Mouse (Mus musculus): Measurements from ENCODE around the gene Tubg1.
"Not testable (repeated sequence)": the region's sequence is repeated elsewhere in the genome, so short reads cannot be mapped to it uniquely, and the experiment has no call there.

Gene Tubg1

DNA sequence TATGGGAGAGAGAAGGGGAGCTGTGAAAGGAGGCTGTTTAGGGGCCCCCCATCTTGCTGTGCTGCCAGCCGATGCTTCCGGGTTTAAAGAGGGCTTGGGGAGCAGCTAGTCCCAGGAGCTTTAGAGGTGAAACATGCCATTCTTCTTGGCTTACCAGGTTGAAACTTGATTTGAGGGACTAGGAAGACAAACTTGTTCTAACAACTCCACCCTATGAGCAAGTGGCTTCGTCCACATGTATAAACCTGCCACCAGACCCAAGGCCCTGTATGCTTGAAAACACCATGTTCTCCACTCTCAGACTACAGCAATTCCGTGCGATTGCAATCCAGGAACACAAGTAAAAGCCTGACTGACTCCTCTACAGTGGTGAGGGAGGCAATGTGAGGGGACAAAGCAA, 16.7 kb upstream of the Tubg1 start:
- no peak for DNase-seq (ENCODE audit: low spot score)

DNA sequence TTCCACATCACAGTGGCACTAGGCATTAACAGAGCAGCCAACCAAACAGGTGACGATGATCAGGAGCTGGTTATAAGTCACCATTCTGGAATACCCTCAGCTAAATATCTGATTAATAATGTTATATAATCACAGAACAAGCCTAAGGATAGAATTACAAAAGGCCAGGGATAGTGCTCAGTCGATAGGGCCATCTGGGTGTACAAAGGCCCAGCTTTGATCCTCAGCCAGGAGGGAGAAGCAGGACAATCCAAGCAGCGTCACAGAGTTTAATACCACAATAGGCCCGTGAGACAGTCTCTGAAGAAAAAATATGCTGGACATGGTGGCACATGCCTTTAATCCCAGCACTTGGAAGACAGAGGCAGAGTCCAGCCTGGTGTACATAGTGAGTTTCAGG, 10.4 kb upstream of the Tubg1 start:
- no peak for DNase-seq (ENCODE audit: low spot score)

DNA sequence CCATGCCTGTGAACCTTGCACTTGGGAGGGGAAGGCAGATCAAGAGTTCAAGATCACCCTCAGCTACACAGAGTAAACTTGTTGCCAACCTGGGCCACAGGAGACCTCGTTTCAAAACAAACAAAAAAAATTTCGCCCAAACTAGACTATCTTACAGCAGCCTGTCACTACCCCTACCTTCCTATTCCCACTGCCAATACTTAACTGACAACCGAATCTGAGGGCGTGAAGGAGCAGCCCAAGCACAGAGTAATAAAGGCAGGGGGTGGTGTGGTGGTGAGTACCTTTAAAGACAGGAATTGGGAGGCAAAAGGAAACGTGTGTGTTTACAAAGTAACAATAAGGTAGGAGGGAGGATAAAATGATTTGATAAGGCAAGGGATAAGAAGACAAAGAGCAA, 9.0 kb upstream of the Tubg1 start:
- no peak for DNase-seq (ENCODE audit: low spot score)

DNA sequence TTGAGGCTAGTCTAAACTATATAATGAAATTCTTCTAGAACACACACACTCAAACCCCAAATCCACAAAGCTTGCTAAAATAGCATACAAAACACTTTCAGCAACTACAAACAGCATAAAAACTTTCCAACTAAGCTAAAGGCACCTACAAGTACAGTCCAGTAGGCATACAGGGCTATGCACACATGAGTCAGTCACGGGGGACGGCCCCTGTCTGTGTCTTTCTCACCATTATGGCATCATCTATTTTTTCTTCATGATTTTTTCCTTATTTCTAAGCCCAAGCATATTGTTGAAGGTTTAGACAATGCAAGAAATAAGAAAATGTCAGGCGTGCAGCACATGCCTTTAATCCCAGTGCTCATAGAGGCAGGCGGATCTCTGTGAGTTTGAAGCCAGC, 8.6 kb upstream of the Tubg1 start:
- no peak for DNase-seq (ENCODE audit: low spot score)

DNA sequence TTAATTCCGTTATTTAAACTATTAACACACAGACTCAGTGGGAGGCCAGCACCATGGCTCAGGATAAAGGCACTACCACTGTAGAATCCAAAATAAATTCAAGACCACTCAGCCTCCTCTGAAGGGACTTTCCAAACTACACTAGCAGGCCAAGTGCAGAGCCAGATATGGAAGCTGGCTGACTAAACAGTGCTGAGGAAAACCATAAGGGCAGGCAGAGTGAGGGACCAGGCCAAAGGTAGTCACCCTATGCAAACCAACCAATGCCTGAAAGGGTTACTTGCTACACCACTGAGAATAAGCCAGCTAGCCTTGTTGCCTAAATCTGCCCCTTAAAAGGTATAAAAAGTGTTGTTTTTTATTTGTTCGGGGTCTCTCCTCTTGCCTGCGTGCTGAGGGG, 7.6 kb upstream of the Tubg1 start:
- no peak for DNase-seq (ENCODE audit: low spot score)

DNA sequence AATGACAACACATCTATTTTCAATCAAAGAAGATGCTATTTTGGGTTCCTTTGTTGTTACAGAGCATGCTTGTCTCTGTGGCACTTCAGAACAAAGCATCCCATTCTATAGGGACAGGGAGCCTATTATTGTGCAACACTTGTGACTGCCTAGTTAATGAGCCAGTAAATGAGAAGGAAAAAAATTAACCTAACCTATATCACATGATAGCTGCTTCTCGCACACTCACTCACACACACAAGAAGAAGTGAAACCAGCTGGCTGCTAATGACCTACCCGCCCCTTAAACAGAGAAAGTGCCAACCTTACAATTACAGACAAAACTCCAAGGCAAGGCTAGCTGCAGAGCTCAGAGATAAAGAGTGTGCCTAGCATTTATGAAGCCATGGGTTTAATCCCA, 4.2 kb upstream of the Tubg1 start:
- DNase-seq (ENCODE audit: low spot score): no peak

DNA sequence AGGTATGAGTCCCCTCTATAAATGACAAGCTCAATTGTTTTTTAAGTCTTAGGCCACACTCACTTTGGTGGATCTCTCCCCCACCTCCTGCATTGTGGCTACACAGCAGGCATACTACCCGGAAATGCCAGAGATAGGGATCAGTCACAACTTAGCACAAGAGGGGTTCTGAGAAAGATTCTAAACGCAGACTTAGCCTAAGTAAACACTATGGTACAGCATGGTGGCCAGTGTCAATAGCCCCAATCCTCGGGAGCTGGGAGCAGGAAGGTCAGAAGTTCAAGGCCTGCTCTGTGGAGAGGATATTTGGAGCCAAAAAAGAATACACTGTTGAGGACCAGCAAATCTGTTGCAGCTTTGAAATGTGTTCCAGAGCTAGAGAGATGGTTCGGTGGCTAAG, 1.6 kb upstream of the Tubg1 start:
- no peak for DNase-seq (ENCODE audit: low spot score)

DNA sequence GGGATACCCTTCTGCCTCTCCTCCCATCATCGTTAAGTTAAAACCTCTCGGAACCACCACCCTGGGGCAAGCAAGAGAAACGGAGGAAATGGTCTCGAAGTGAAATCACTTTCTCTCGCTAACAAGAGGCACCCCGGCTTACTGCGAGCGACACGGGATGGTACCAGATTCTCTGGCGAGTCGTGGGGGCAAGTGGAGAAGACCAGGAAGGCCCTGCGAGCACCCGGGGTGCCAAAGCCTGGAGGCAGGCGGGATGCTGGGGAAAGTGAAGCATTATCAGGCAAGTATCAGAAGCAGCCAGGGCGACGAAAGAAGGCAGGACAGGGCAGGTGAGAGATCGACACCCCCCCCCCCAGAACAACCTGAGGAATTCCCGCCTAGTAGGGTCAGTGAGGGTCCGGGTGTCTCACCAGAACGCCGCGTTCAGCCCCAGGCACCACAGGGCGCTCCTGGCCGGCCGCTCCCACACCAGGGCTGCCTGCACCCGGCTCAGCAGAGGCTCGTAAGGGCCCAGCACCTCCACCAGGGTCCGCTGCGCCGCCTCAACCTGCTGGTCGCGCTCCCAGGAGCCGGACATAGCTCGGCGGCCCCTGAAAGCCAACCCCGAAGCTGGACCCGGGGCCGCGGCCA, 492 bp upstream of the Tubg1 start:
- no peak for DNase-seq (ENCODE audit: low spot score)

DNA sequence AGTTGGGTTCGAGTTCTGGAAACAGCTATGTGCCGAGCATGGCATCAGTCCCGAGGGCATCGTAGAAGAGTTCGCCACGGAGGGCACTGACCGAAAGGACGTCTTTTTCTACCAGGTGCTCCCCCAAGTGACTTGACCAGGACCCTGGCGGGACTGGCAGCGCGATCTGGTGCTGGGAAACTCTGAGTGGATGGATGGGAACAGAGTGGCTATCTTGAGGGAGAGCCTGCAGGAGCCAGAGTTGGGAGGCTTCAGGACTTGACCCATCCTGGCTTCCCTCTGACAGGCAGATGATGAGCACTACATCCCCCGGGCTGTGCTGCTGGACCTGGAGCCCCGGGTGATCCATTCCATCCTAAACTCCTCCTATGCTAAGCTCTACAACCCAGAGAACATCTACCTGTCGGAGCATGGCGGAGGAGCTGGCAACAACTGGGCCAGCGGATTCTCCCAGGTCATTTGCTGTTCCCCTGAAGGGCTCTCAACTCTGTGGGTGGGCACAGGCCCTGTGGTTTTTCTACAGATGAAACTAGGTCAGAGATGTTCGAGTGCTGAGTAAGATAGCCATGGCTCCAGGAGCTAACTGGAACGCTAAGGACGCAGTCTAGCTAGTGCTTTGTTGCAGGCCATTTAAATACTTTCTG, 929 bp downstream of the Tubg1 start:
- no peak for DNase-seq (ENCODE audit: low spot score)

DNA sequence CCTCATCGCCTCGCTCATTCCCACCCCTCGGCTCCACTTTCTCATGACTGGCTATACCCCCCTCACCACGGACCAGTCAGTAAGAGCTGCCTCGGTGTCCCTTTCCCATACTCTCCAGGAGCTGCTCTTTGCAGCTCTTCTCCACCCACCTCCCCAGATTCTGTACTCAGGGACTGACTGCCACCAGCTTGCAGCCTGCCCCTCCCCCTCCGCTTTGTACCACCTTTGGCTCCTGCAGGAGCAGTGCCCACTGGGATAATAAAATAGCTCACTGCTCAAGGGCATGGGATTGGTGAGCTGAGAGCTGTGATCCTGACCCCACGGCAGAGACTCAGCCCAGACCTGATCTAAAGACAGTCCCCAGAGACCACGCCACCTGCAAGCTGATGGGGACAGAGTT, 4.8 kb downstream of the Tubg1 start:
- not testable (repeated sequence) for DNase-seq (ENCODE audit: low spot score)

DNA sequence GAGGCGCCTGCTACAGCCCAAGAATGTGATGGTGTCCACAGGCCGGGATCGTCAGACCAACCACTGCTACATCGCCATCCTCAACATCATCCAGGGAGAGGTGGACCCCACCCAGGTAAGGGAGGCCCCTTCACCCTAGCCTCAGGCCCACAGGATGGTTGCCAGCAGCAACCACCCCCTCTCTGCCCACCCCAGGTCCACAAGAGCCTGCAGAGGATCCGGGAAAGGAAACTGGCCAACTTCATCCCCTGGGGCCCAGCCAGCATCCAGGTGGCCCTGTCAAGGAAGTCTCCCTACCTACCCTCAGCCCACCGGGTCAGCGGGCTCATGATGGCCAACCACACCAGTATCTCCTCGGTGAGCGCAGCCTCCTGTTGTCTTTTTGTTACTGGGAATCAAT, 5.3 kb downstream of the Tubg1 start:
- DNase-seq (ENCODE audit: low spot score): not testable (repeated sequence)

DNA sequence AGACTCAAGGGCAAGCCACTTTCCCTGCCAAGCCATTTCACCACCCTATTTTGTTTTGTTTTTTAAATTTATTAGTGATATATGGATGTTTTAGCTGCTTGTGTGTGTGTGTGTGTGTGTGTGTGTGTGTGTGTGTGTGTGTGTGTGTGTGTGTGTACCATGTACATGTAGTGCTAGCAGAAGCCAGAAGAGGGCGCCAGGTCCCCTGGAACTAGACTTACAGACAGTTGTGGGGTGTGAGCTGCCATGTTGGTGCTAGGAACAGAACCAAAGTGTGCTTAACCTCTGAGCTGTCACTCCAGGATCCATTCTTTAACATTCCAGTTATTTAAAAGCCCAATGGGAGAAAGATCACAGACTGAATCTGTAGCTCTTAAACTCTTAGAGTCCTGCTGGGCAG, 7.3 kb downstream of the Tubg1 start:
- no peak for DNase-seq (ENCODE audit: low spot score)

DNA sequence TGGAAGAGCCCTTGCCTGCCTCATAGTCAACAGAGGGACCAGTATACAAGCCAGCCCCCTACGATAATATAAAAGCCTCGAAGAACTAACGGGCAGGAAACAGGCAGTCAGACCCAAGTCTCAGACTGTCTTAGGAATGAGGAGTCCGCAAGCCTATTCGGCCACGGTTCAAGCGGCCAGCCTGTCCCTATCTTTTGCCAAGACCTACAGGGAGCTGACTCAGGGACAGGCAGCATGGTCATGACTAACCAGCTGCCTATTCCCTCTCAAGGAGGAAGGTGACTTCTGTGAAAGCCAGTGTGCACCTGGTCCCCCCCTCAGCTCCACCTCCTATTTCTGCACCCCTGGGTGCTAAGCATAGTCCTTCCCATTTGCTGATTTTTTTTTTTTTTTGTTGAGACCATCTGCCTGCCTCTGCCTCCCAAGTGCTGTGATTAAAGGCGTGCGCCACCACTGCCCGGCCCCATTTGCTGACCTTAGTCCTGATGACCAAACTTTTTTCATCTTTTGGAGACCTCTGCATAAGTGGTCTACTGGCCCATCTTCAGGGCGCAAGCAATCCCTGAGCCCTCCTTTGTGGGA, 9.3 kb downstream of the Tubg1 start:
- no peak for DNase-seq (ENCODE audit: low spot score)

DNA sequence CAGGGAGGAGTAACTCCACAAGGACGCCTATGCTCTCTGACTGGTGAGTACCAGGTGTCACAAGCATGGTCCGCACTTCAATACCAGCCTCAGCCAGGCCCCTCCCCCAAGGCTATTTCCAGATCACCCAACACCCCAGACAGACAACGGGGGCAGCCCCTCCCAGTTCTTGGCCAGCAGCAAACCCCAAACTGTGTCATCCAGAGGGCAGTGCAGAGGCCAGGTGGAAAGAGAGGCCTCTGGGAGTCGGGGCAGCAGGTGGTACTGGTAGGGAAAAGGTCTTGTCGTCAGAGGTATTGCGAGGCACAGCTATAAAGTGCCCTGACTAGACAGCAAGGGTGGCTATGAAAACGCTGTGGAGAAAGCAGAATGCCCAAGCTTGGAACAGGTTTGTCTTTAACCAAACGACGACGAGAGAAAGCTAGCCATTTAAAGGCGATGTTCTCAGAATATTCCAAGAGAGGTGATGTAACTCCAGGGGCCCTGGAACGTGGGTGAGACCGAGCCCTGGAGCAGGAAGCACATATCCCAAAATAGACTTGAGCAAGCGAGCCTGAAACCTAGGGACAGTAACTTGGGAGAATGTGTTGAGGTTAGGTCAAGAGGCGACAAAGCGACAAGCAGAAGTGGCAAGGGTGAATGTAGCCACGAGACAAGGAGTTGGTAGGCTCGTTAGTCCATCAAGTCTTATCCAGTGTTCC, 10.5 kb downstream of the Tubg1 start:
- no peak for DNase-seq (ENCODE audit: low spot score)

DNA sequence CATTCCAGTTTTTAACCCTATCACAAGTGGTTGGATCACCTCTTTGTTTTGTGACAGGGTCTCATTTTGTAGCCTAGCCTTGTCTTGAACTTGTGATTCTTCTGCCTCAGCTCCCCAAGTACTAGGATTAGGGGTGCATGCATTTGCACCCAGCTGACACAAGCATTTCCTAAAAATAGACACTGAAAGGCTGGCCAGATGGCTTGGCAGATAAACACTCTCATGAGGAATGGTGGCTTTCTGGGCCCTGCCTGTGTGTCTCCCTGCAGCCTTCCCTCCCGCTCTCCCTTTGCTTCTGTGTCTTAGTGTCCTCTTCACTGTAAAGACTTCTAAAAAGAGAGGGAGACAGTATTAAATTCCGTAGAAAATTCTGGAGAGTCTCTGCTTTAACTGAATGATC, 11.4 kb downstream of the Tubg1 start:
- DNase-seq (ENCODE audit: low spot score): no peak

DNA sequence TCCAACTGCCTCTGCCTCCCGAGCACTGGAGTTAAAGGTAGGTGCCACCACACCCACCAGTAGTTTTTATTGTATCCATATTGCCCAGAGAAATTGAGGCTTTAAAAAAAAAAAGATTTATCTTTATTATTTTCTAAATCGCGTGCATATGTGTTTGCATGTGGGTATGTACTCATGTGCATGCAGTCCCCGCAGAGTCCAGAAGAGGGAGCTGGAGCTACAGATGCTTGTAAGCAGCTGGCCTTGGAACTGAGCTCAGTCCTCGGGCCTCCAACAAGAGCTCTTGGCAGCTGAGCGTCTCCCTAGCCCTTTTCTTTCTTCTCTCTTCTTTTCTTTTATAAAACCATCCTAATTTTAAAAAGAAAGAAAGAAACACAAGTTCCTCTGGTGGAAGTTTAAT, 12.0 kb downstream of the Tubg1 start:
- DNase-seq (ENCODE audit: low spot score): peak; percentile 62

DNA sequence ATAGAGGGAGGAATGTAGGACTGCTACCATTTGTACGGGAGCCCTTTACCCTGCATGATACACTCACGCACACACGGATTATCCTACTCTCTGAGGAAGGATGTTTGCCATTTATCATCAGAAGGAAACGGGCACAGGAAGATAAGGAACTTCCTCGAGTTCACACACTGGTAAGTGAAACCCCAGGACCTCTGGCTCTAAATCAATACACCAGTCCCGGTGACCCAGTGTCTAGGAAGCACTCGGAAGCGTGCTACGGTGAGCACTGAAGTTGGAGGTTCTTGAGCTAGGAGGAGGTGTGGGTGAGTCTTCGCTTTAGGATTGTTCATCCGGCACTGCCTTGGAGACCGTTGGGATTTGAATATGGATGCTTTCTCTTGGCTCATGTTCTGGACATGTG, 13.3 kb downstream of the Tubg1 start:
- no peak for DNase-seq (ENCODE audit: low spot score)

DNA sequence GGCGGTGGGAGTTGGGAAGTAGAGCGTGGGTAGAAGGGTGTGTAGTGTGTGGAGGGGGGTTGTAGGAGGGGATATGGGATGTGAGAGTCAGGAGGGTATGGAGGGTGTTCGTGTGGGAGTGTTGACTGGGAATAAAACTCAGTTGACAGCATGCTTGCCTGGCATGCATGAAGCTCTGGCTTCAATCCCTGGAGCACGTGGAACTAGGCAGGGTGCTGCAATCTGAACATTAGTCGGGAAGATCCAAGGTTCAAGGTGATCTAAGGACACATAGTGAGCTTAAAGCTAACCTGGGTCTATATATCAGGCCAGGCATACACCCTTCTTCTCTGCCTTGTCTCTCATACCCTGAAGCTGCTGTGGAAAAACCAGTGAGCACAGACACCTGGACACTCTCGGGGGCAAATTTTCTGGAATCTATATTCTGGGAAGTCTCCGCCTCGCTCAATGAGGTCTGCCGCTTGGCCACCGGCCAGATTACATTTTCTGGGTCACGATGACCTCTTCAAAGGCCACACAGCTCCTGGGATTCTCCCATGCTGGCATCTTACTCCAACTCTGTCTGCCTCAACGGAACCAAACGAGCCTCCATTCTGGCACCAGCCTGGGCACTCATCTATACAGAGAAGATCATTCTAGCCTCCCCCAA, 14.6 kb downstream of the Tubg1 start:
- DNase-seq (ENCODE audit: low spot score): no peak

DNA sequence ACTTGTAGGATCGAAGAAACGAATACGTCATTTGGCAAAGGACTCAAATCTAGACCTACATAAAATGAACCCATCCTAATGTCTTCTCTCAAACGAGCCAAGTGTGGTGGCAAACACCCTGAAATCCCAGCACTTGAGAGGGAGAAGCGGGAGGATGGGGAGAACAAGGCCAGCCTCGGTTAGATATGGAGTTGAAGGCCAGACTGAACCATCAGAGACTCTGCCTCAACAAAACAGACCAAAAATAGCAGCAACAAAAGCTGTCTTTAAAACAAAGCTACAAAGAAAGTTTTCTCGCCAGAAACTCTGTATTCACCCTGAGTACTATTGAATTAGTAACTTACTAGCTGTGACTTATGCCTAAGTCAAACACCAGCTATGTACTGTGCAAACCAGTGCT, 17.3 kb downstream of the Tubg1 start:
- DNase-seq (ENCODE audit: low spot score): no peak

DNA sequence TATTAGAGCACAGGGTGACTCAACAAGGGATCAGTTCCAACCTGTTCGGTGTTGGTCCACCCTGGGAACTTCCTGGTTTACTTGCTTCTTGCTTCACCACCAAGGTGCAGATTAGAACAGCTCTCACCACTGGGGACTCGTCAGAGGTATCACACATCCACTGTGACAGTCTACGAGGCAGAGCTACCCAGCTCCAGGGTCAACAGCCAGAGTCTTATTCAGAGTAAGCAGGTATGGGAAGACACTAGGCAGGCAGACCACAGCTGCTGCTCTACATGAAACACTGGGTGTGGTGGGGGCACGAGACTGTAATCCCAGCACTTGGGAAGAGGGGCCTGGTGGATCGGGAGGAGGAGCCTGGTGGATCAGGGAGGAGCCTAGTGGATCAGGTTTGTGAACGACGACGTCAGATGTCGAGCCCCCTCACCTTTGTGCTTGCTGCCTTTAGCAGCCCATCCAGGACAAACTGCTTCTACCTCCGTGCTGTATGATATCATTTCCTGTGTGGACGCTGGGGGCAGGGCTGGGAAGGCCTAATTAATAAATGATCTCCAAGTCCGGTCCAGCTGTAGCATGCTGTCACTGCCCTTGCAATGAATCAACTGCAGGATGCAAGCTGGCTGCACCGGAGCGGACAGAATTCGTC, 18.9 kb downstream of the Tubg1 start:
- peak; percentile 71 for DNase-seq (ENCODE audit: low spot score)

DNA sequence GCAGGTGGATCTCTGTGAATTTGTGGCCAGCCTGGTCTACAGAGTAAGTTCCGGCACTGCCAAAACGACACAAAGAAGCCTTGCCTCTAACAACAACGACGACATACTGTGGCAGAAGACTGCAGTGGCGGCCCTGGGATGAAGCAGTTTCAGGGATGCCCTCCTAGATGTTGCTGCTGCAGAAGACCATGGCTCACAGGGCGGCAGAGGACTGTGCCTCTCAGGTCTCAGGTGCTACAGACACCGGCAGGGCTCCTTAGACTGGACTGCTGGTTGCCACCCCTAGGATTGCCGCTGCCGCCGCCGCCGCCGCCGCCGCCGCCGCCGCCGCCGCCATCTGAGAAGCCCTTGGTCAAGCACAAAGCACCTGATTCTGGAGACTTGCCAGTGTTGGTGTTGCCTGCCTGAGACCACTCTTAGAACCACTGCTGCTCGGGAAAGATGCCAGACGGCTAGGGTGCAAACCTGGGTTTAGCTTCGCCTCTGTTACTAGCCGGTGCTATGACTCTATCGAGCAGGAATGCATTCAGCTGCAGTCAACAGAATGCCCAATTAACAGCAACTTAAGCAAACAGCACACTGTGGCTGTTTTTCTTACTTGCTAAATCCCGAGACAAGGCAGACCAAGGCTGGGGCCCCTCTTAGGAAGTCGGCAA, 20.6 kb downstream of the Tubg1 start:
- peak; percentile 21 for DNase-seq (ENCODE audit: low spot score)

DNA sequence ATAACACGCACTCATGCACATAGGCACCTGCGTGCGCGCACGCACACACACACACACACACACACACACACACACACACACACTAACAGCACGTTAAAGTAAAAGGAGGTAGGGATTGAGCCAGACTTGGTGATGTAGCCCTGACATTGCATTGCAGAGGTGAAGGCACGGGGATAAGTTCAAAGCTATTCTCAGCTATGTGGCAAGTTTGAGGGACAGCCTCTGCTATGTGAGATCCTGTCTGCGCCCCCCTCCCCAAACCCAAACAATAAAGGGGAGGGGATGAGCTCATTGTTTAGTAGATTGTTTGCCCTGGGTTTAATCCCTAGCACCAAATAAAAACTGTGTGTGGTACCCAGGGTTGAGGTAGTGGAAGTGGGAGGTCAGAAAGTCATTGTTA, 21.4 kb downstream of the Tubg1 start:
- DNase-seq (ENCODE audit: low spot score): no peak

Measured in embryo, embryonic 10 days (tissue).